Mouse (Mus musculus): ENCODE measurements around the gene Gyg. TPM values are rescaled to one million over a fixed set of nuclear protein-coding genes. Genes with fewer than 3 reads are reported as not detected.

The Gyg gene
- 100 to 1,000 TPM; 131 to 145 TPM for total RNA-seq (2023)

GRCm38 (mm10) chr3:20154531-20155367 is at the start of gene Gyg:
Gyg (minus strand) TSS chr3:20155317.

Other genes starting within 250 kb of the Gyg start
- gene Cp, start 198.3 kb downstream of the Gyg start, total RNA-seq (2023), result under 1 TPM; 0.38 to 0.90 TPM
- gene Hps3, start 120.0 kb downstream of the Gyg start, total RNA-seq (2023), result 10 to 100 TPM; 63.6 to 89.2 TPM
- gene Hltf, start 97.5 kb downstream of the Gyg start, total RNA-seq (2023), result 10 to 100 TPM; 31.8 to 36.8 TPM
- gene Cpa3, start 86.9 kb upstream of the Gyg start, total RNA-seq (2023), result 10 to 100 TPM in 1 of 2 experiments, 1 to 10 TPM in 1; 7.5 to 13.2 TPM
- not detected for gene Cpb1, start 120.4 kb upstream of the Gyg start, total RNA-seq (2023)
- gene Agtr1b, start 211.9 kb upstream of the Gyg start, total RNA-seq (2023), result not detected